Mouse (Mus musculus) yolk sac, embryonic 10.5 days (tissue): Measurements from ENCODE around the gene Stxbp5l.
"Not testable (repeated sequence)": the region's sequence is repeated elsewhere in the genome, so short reads cannot be mapped to it uniquely, and the experiment has no call there.

Experiments
- DNase-seq: peaks from one replicate; pipeline ENCODE4 v3.0.0-alpha.2; 2017; ENCODE audit warnings: low spot score

Stxbp5l gene

GRCm38 (mm10) chr16:37384821-37385344 is at the start of gene Stxbp5l:
Gene Stxbp5l, minus strand, starts transcription at chr16:37384962.
- DNase-seq, result peak; percentile 92

GRCm38 (mm10) chr16:37433418-37434204 is 48.8 kb upstream of the Stxbp5l start:
- no peak for DNase-seq

GRCm38 (mm10) chr16:37425434-37425833 is 40.7 kb upstream of the Stxbp5l start:
- DNase-seq, result no peak

- DNase-seq, result no peak
Measured at GRCm38 (mm10) chr16:37422874-37423273, 38.1 kb upstream of the Stxbp5l start.

- DNase-seq, result no peak
Measured at GRCm38 (mm10) chr16:37421851-37422250, 37.1 kb upstream of the Stxbp5l start.

GRCm38 (mm10) chr16:37420512-37420911 is 35.8 kb upstream of the Stxbp5l start:
- DNase-seq, result no peak

GRCm38 (mm10) chr16:37405536-37405935 is 20.8 kb upstream of the Stxbp5l start:
- no peak for DNase-seq

GRCm38 (mm10) chr16:37404922-37405321 is 20.2 kb upstream of the Stxbp5l start:
- no peak for DNase-seq

GRCm38 (mm10) chr16:37389964-37390363 is 5.2 kb upstream of the Stxbp5l start:
- no peak for DNase-seq

GRCm38 (mm10) chr16:37389201-37389905 is 4.6 kb upstream of the Stxbp5l start:
- no peak for DNase-seq

- DNase-seq, result no peak
Measured at GRCm38 (mm10) chr16:37384369-37384768, 393 bp downstream of the Stxbp5l start.

GRCm38 (mm10) chr16:37383426-37383825 is 1.3 kb downstream of the Stxbp5l start:
- DNase-seq, result no peak

- no peak for DNase-seq
Measured at GRCm38 (mm10) chr16:37372716-37373115, 12.0 kb downstream of the Stxbp5l start.

GRCm38 (mm10) chr16:37367426-37367825 is 17.3 kb downstream of the Stxbp5l start:
- no peak for DNase-seq

- no peak for DNase-seq
Measured at GRCm38 (mm10) chr16:37363958-37364357, 20.8 kb downstream of the Stxbp5l start.

- DNase-seq, result no peak
Measured at GRCm38 (mm10) chr16:37355621-37356020, 29.1 kb downstream of the Stxbp5l start.

- no peak for DNase-seq
Measured at GRCm38 (mm10) chr16:37347092-37347491, 37.7 kb downstream of the Stxbp5l start.

GRCm38 (mm10) chr16:37344960-37345359 is 39.8 kb downstream of the Stxbp5l start:
- no peak for DNase-seq

GRCm38 (mm10) chr16:37341446-37341845 is 43.3 kb downstream of the Stxbp5l start:
- not testable (repeated sequence) for DNase-seq

GRCm38 (mm10) chr16:37338177-37338576 is 46.6 kb downstream of the Stxbp5l start:
- DNase-seq, result no peak

GRCm38 (mm10) chr16:37337529-37337928 is 47.2 kb downstream of the Stxbp5l start:
- no peak for DNase-seq

- DNase-seq, result no peak
Measured at GRCm38 (mm10) chr16:37304441-37304840, 80.3 kb downstream of the Stxbp5l start.

GRCm38 (mm10) chr16:37292593-37292992 is 92.2 kb downstream of the Stxbp5l start:
- DNase-seq, result no peak
